In the genomic region with DNA sequence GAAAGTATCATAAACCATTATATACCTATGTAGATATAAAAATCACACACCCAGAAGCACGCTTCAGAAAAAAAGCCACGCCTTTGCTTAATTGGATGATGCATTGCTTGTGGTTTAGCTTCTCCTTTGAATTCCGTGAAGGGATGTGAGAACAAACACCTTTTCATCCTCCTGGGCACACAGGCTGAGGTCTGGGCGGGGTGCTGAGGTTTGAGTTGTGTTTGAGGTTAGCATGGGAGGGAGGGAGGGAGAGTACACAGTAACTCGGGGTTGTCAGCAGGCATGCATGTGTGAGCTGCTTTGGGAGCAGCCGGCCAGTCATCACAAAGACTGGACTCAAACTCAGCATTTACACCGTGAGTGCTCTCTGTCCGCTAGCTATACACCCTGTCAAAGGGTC, we compare ENCODE assay signal across 14 mouse cellular contexts.
DNase-seq lines count a peak whose midpoint lies in the region; ATAC-seq and TF ChIP-seq lines count a peak whose summit lies in the region.
"Had no signal": no experiment of that assay in that cellular context is flagged by ENCODE, and none has a peak within 500 bp of the region (broad histone marks: within the 10 kb centered on the region; RNA-seq: fewer than 3 reads in every experiment).

No protein-coding gene starts in this region.

- H3K4me3 ChIP-seq in intestine, embryonic 14.5 days (ENCODE audit: low read depth, low read length) = no peak overlapping the region
- no peak overlapping the region for H3K4me3 ChIP-seq in intestine, postnatal 0 days (ENCODE audit: low read depth, low read length)
- H3K4me3 ChIP-seq in stomach, postnatal 0 days (ENCODE audit: low read depth, low read length) = no peak overlapping the region
- H3K4me3 ChIP-seq: left cerebral cortex, adult 2 months had no signal

- H3K36me3 ChIP-seq in intestine, embryonic 14.5 days (ENCODE audit: control insufficient read depth, insufficient read depth, low read length) = no peaks in the 10 kb centered on the region
- H3K36me3 ChIP-seq in intestine, postnatal 0 days (ENCODE audit: control insufficient read depth, insufficient read depth) = no peaks in the 10 kb centered on the region
- H3K36me3 ChIP-seq in stomach, postnatal 0 days (ENCODE audit: control insufficient read depth, insufficient read depth, low read length) = no peaks in the 10 kb centered on the region
- H3K36me3 ChIP-seq: G1E had no signal

- peak overlapping the region; percentile 79 for H3K27ac ChIP-seq in intestine, embryonic 14.5 days (ENCODE audit: low read depth)
- H3K27ac ChIP-seq in intestine, postnatal 0 days (ENCODE audit: low read depth, low read length) = no peak overlapping the region
- 0 out of 2 replicates have a peak overlapping the region, but pooled peaks have one; percentile 1 for H3K27ac ChIP-seq in stomach, postnatal 0 days (replicated peaks)
- H3K27ac ChIP-seq: left cerebral cortex, adult 2 months; liver, embryonic 14.5 days had no signal

- no peak overlapping the region for H3K4me2 ChIP-seq in intestine, embryonic 14.5 days (ENCODE audit: low read length)
- H3K4me2 ChIP-seq in intestine, postnatal 0 days (replicated peaks; ENCODE audit: low read depth) = no peak overlapping the region
- no peak overlapping the region for H3K4me2 ChIP-seq in stomach, postnatal 0 days (replicated peaks; ENCODE audit: low read depth)

- no peak for ATAC-seq in intestine, embryonic 14.5 days (replicated peaks; ENCODE audit: low FRiP score, low TSS enrichment, low read depth)
- ATAC-seq in intestine, postnatal 0 days = no peak
- ATAC-seq in hematopoietic stem cell, adult 5-6 weeks (replicated peaks in 1 of 2; ENCODE audit: insufficient read depth in 1 of 2, low FRiP score in 2 of 2, low TSS enrichment in 1 of 2, low read depth in 1 of 2, poor library complexity in 2 of 2, severe bottlenecking in 2 of 2) = peak; percentile 20 to 52; a peak in 3 of 4 replicates
- ATAC-seq in stomach, postnatal 0 days (ENCODE audit: low FRiP score, low TSS enrichment) = peak; percentile 60; the same call in 1 of the 2 replicates

- H3K9me3 ChIP-seq in intestine, embryonic 14.5 days (ENCODE audit: control insufficient read depth, low read length) = no peaks in the 10 kb centered on the region
- H3K9me3 ChIP-seq in intestine, postnatal 0 days (ENCODE audit: control insufficient read depth) = no peaks in the 10 kb centered on the region
- H3K9me3 ChIP-seq in stomach, postnatal 0 days (ENCODE audit: control insufficient read depth, low read length) = no peaks in the 10 kb centered on the region
- H3K9me3 ChIP-seq: G1E had no signal

- H3K9ac ChIP-seq in intestine, embryonic 14.5 days (ENCODE audit: low read length) = no peak overlapping the region
- H3K9ac ChIP-seq in intestine, postnatal 0 days (ENCODE audit: low read depth, low read length) = no peak overlapping the region
- H3K9ac ChIP-seq in stomach, postnatal 0 days (ENCODE audit: low read length) = no peak overlapping the region
- H3K9ac ChIP-seq: liver, embryonic 14.5 days had no signal

- H3K27me3 ChIP-seq in intestine, embryonic 14.5 days (replicated peaks; ENCODE audit: control insufficient read depth, insufficient read depth, low read length) = no peaks in the 10 kb centered on the region
- no peaks in the 10 kb centered on the region for H3K27me3 ChIP-seq in intestine, postnatal 0 days (replicated peaks; ENCODE audit: control insufficient read depth, insufficient read depth, low read length)
- H3K27me3 ChIP-seq in stomach, postnatal 0 days (ENCODE audit: control insufficient read depth, insufficient read depth, low read length) = no peaks in the 10 kb centered on the region

- TF ChIP-seq EP300 in stomach, postnatal 0 days (optimal IDR thresholded peaks at IDR 0.05) = no peak

- TF ChIP-seq CTCF in intestine, postnatal 0 days (IDR thresholded peaks at IDR 0.05; ENCODE audit: low read depth) = no peak
- no peak for TF ChIP-seq CTCF in stomach, postnatal 0 days (IDR thresholded peaks at IDR 0.05; ENCODE audit: low read depth)

- 39% methylated on average over 8 of the region's 8 CpGs for WGBS in intestine, embryonic 14.5 days
- 33% methylated on average over 8 of the region's 8 CpGs for WGBS in intestine, postnatal 0 days
- 35% methylated on average over 8 of the region's 8 CpGs for WGBS in stomach, postnatal 0 days

- DNase-seq in intestine, embryonic 14.5 days (ENCODE audit: low spot score) = no peak
- DNase-seq in CD4-positive, CD25-positive, alpha-beta regulatory T cell, adult 2 months (ENCODE audit: low read depth, low spot score) = peak; percentile 75
- DNase-seq in stomach, postnatal 0 days (ENCODE audit: low spot score) = peak; percentile 63
- no peak for DNase-seq in layer of hippocampus, postnatal 36 days
- DNase-seq in left cerebral cortex, adult 8-10 months (ENCODE audit: low spot score in 2 of 2) = no peak
- no peak for DNase-seq in adrenal gland, postnatal 36 days
- DNase-seq: adrenal gland, postnatal 14 days; cerebellum, adult 11 months; kidney, postnatal 14 days had no signal

- peaks cover 31% of the 10 kb centered on the region for H3K4me1 ChIP-seq in intestine, embryonic 14.5 days (replicated peaks; ENCODE audit: control insufficient read depth, insufficient read depth, low read length)
- H3K4me1 ChIP-seq in intestine, postnatal 0 days (replicated peaks; ENCODE audit: control insufficient read depth, insufficient read depth, low read length) = no peaks in the 10 kb centered on the region
- H3K4me1 ChIP-seq in stomach, postnatal 0 days (replicated peaks; ENCODE audit: control insufficient read depth, insufficient read depth) = peaks cover 12% of the 10 kb centered on the region

Comparison
In these comparisons a context has a peak if more than half of its experiments do, and no peak if none do; other contexts are left out.
1. ATAC-seq: peak in hematopoietic stem cell, adult 5-6 weeks (2 of 2) and stomach, postnatal 0 days (single experiment); none in intestine, embryonic 14.5 days (single experiment) and intestine, postnatal 0 days (single experiment).
2. DNase-seq: peak in CD4-positive, CD25-positive, alpha-beta regulatory T cell, adult 2 months (single experiment) and stomach, postnatal 0 days (single experiment); none in intestine, embryonic 14.5 days (single experiment), layer of hippocampus, postnatal 36 days (0 of 2), left cerebral cortex, adult 8-10 months (0 of 2) and adrenal gland, postnatal 36 days (0 of 2).